17 mouse cellular contexts compared by ENCODE assay signal in genomic region chr19:37237306-37237705, GRCm38 (mm10). TPM values are rescaled to one million over a fixed set of nuclear protein-coding genes. Genes with fewer than 3 reads are reported as not detected.
A peak's percentile ranks its signal among the peaks of the same experiment; 100 is the strongest.
DNase-seq lines count a peak whose midpoint lies in the region; ATAC-seq and TF ChIP-seq lines count a peak whose summit lies in the region.
"Had no signal": no experiment of that assay in that cellular context is flagged by ENCODE, and none has a peak within 500 bp of the region (broad histone marks: within the 10 kb centered on the region; RNA-seq: fewer than 3 reads in every experiment).

No protein-coding gene starts in this region.

- peaks cover 26% of the 10 kb centered on the region for H3K27me3 ChIP-seq in lung, embryonic 14.5 days (ENCODE audit: insufficient read depth, low read length)
- H3K27me3 ChIP-seq in forebrain, embryonic 15.5 days = peaks cover 10% of the 10 kb centered on the region; the same call in 1 of the 2 replicates
- H3K27me3 ChIP-seq in intestine, postnatal 0 days (replicated peaks; ENCODE audit: control insufficient read depth, insufficient read depth, low read length) = peaks cover 29% of the 10 kb centered on the region

- H3K27ac ChIP-seq in lung, embryonic 14.5 days (ENCODE audit: low read depth) = no peak overlapping the region
- H3K27ac ChIP-seq in forebrain, embryonic 15.5 days (replicated peaks) = no peak overlapping the region
- no peak overlapping the region for H3K27ac ChIP-seq in intestine, postnatal 0 days (ENCODE audit: low read depth, low read length)
- H3K27ac ChIP-seq: embryonic facial prominence, embryonic 13.5 days; hindbrain, embryonic 13.5 days; midbrain, embryonic 13.5 days; neural tube, embryonic 15.5 days had no signal

- no peaks in the 10 kb centered on the region for H3K36me3 ChIP-seq in lung, embryonic 14.5 days (ENCODE audit: insufficient read depth)
- H3K36me3 ChIP-seq in forebrain, embryonic 15.5 days = no peaks in the 10 kb centered on the region
- H3K36me3 ChIP-seq in intestine, postnatal 0 days (ENCODE audit: control insufficient read depth, insufficient read depth) = no peaks in the 10 kb centered on the region
- H3K36me3 ChIP-seq: embryonic facial prominence, embryonic 13.5 days; hindbrain, embryonic 13.5 days; midbrain, embryonic 13.5 days; neural tube, embryonic 15.5 days had no signal

- H3K4me2 ChIP-seq in lung, embryonic 14.5 days = peak overlapping the region; percentile 12; the same call in 1 of the 2 replicates
- no peak overlapping the region for H3K4me2 ChIP-seq in forebrain, embryonic 15.5 days (replicated peaks)
- H3K4me2 ChIP-seq in intestine, postnatal 0 days (replicated peaks; ENCODE audit: low read depth) = no peak overlapping the region

- H3K4me3 ChIP-seq in lung, embryonic 14.5 days (ENCODE audit: low read depth, low read length) = no peak overlapping the region
- H3K4me3 ChIP-seq in forebrain, embryonic 15.5 days = no peak overlapping the region
- H3K4me3 ChIP-seq in intestine, postnatal 0 days (ENCODE audit: low read depth, low read length) = no peak overlapping the region
- H3K4me3 ChIP-seq: embryonic facial prominence, embryonic 13.5 days; hindbrain, embryonic 13.5 days; midbrain, embryonic 13.5 days; myocyte; neural tube, embryonic 15.5 days had no signal

- no peak for ATAC-seq in lung, embryonic 14.5 days (ENCODE audit: insufficient read depth)
- no peak for ATAC-seq in forebrain, embryonic 15.5 days (replicated peaks)
- ATAC-seq in intestine, postnatal 0 days = no peak

- no peak for DNase-seq in lung, embryonic 14.5 days
- no peak for DNase-seq in lung, adult 18-20 months
- DNase-seq in MEL-GATA-1-ER (ENCODE audit: extremely low read depth, low read depth) (peak; percentile 73), liver (peak; percentile 83)
- peak; percentile 56 to 69 for DNase-seq in spleen, postnatal 10 days (ENCODE audit: low spot score in 2 of 2)
- no peak for DNase-seq in cerebellum, adult 9-11 months
- DNase-seq: cerebellum, adult 2 months; kidney, postnatal 10 days; right cerebral cortex, postnatal 4 days; thymus, postnatal 25 days had no signal

- TF ChIP-seq CTCF in lung, embryonic 14.5 days (IDR thresholded peaks at IDR 0.05; ENCODE audit: low read depth) = no peak
- TF ChIP-seq CTCF in intestine, postnatal 0 days (IDR thresholded peaks at IDR 0.05; ENCODE audit: low read depth) = no peak

- H3K9ac ChIP-seq in lung, embryonic 14.5 days = no peak overlapping the region
- no peak overlapping the region for H3K9ac ChIP-seq in forebrain, embryonic 15.5 days (replicated peaks)
- H3K9ac ChIP-seq in intestine, postnatal 0 days (ENCODE audit: low read depth, low read length) = no peak overlapping the region
- H3K9ac ChIP-seq: embryonic facial prominence, embryonic 13.5 days; hindbrain, embryonic 13.5 days; midbrain, embryonic 13.5 days; neural tube, embryonic 15.5 days had no signal

- WGBS in lung, embryonic 14.5 days = 54% methylated on average over 5 of the region's 5 CpGs
- 58% methylated on average over 5 of the region's 5 CpGs for WGBS in forebrain, embryonic 15.5 days
- WGBS in intestine, postnatal 0 days = 45% methylated on average over 5 of the region's 5 CpGs

- H3K4me1 ChIP-seq in lung, embryonic 14.5 days (ENCODE audit: insufficient read depth) = no peaks in the 10 kb centered on the region; the same call in 1 of the 2 replicates
- peaks cover 18% of the 10 kb centered on the region for H3K4me1 ChIP-seq in forebrain, embryonic 15.5 days
- no peaks in the 10 kb centered on the region for H3K4me1 ChIP-seq in intestine, postnatal 0 days (replicated peaks; ENCODE audit: control insufficient read depth, insufficient read depth, low read length)

- H3K9me3 ChIP-seq in lung, embryonic 14.5 days (ENCODE audit: low read depth, low read length) = no peaks in the 10 kb centered on the region
- H3K9me3 ChIP-seq in forebrain, embryonic 15.5 days = no peaks in the 10 kb centered on the region
- no peaks in the 10 kb centered on the region for H3K9me3 ChIP-seq in intestine, postnatal 0 days (ENCODE audit: control insufficient read depth)
- H3K9me3 ChIP-seq: embryonic facial prominence, embryonic 13.5 days; hindbrain, embryonic 13.5 days; midbrain, embryonic 13.5 days; neural tube, embryonic 15.5 days had no signal

RNA-seq across cellular contexts. Expression of gene Cpeb3, which starts 28.9 kb away (rescaled TPM):
- polyA plus RNA-seq in lung, embryonic 14.5 days (2014; fragmentation: Nextera tagmentation; extraction: Ambion mirVana) = 0.63 and 0.95 TPM in 2 replicates
- polyA plus RNA-seq in forebrain, embryonic 15.5 days (2015; fragmentation: Nextera tagmentation; extraction: Ambion mirVana) = 7.4 and 10.1 TPM in 2 replicates
- polyA plus RNA-seq in intestine, postnatal 0 days (2015; fragmentation: Nextera tagmentation; extraction: Ambion mirVana) = 1.6 TPM in 2 replicates

RNA-seq across cellular contexts. Expression of gene March5, which starts 30.0 kb away (rescaled TPM):
- polyA plus RNA-seq in lung, embryonic 14.5 days (2014; fragmentation: Nextera tagmentation; extraction: Ambion mirVana) = 113 and 114 TPM in 2 replicates
- 124 and 135 TPM in 2 replicates for polyA plus RNA-seq in forebrain, embryonic 15.5 days (2015; fragmentation: Nextera tagmentation; extraction: Ambion mirVana)
- 44.9 and 45.6 TPM in 2 replicates for polyA plus RNA-seq in intestine, postnatal 0 days (2015; fragmentation: Nextera tagmentation; extraction: Ambion mirVana)

Comparison
In these comparisons a context has a peak if more than half of its experiments do, and no peak if none do; other contexts are left out.
1. DNase-seq: peak in MEL-GATA-1-ER (single experiment), liver (single experiment) and spleen, postnatal 10 days (2 of 2); none in lung, embryonic 14.5 days (single experiment), lung, adult 18-20 months (0 of 2) and cerebellum, adult 9-11 months (single experiment).